Mouse (Mus musculus) hindbrain, embryonic 12.5 days (tissue): Measurements from ENCODE around the gene Zfp963. TPM values are rescaled to one million over a fixed set of nuclear protein-coding genes. Genes with fewer than 3 reads are reported as not detected.
A peak's percentile ranks its signal among the peaks of the same experiment; 100 is the strongest.
"Not testable (repeated sequence)": the region's sequence is repeated elsewhere in the genome, so short reads cannot be mapped to it uniquely, and the experiment has no call there.

Experiments
- ATAC-seq: fragments of 200-750 bp; cut with Nextera tagmentation; 2 replicates; pipeline ENCODE4 v1.8.0; 2017; ENCODE audit warnings: moderate TSS enrichment; ENCODE audit not compliant: low FRiP score
- H3K27ac ChIP-seq: fragments of 300-500 bp; sonication (generic); 2 replicates; pipeline ENCODE4 v1.5.1; 2016; ENCODE audit warnings: mild to moderate bottlenecking
- H3K27me3 ChIP-seq: fragments of 300-500 bp; sonication (generic); 2 replicates; pipeline ENCODE4 v1.6.1; 2016; ENCODE audit warnings: mild to moderate bottlenecking
- H3K36me3 ChIP-seq: fragments of 300-500 bp; sonication (generic); 2 replicates; pipeline ENCODE4 v1.6.1; 2016; ENCODE audit warnings: mild to moderate bottlenecking
- H3K4me1 ChIP-seq: fragments of 300-500 bp; sonication (generic); 2 replicates; pipeline ENCODE4 v1.6.1; 2016
- H3K4me2 ChIP-seq: fragments of 300-500 bp; sonication (generic); replicated peaks from 2 replicates; pipeline ENCODE4 v1.6.1; 2016; ENCODE audit warnings: mild to moderate bottlenecking
- H3K4me3 ChIP-seq: fragments of 300-500 bp; sonication (generic); 2 replicates; pipeline ENCODE4 v1.5.1; 2016; ENCODE audit warnings: mild to moderate bottlenecking
- H3K9ac ChIP-seq: fragments of 300-500 bp; sonication (generic); 2 replicates; pipeline ENCODE4 v1.6.1; 2016; ENCODE audit warnings: mild to moderate bottlenecking, moderate library complexity
- H3K9me3 ChIP-seq: fragments of 300-500 bp; sonication (generic); replicated peaks from 2 replicates; pipeline ENCODE4 v1.6.1; 2016; ENCODE audit warnings: mild to moderate bottlenecking
- WGBS: fragments of 180-500 bp; shearing (Covaris S2); methylation state at CpG from one replicate; pipeline ENCODE4 v1.1.7; 2016; 5-methylcytosine and 5-hydroxymethylcytosine counted together
- polyA plus RNA-seq: library from polyadenylated mRNA; unstranded; fragments of >200 nt; fragmentation: Nextera tagmentation; extraction: Ambion mirVana; gene quantifications from 2 replicates; pipeline ENCODE4 v1.2.1, GENCODE M21; 2016

Zfp963 gene
- polyA plus RNA-seq, 1 experiment from 2014 or later, result 7.3 TPM

DNA sequence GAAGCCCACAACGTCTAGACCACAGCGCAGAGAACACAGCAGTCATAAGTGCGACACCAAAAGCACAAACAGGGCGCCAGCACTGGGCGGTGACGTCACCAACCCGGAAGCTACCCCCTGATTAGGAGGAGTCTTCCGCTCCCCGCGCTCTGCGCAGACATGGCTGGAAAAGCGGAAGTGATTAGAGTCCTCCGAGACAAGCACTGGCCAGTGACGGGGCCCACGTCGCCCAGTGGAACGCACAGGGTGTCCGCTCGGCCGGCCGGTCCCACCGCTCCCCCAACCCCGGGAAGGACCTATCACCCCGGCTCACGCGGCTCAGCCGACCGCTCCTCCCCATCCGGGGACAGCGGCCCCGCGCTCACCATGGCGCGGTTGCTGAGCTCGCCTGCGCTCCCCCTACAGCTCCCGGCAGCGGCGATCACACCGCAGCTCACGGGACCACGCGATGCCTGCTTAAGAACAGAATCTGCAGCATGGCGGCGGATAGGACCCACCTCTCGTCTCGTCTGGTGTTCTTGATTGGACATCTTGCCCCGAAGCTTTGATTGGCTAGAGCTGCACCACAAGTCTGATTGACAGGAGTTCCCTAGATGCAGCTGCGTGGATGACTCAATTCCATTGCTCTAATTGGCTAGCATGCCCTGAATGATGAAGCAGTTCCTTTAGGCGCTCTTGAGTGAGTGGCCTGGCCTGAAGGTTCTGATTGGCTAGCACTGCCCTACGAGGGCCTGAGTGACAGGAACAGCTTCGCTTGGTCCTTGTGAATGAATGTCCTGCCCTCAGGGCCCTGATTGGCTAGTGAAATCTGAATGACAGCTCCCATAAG, 33.2 kb downstream of the Zfp963 start:
- Histone ChIP-seq H3K4me2 (peak overlapping the region; percentile 52), H3K27ac (peak overlapping the region; percentile 100), H3K27me3 (no peaks in the 10 kb centered on the region), H3K4me3 (peak overlapping the region; percentile 93), H3K36me3 (0 out of 2 replicates have a peak, but pooled peaks cover 5% of the 10 kb centered on the region), H3K4me1 (peaks cover 14% of the 10 kb centered on the region), H3K9ac (peak overlapping the region; percentile 96), H3K9me3 (no peaks in the 10 kb centered on the region)
- WGBS, result under 1% methylated on average over 48 of the region's 52 CpGs
- peak; percentile 100 for ATAC-seq

DNA sequence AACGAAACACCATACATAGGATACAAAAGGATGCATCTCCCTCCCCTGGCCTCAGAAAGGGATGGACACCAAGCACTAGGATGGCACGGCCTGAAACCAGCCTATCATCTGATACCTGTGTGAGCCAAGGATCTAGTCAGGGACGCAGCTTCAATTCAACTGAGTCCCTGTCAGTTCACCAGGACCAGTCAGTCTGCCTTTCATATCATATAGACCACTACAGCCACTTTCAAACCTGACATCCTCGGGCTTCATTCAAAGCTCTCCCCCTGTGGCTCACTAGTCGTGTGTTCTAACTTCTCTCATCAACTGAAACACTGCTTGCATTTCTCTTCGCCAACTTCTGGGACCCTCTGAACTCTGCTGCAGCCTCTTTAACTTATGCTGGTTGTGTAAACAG, 34.4 kb downstream of the Zfp963 start:
- Histone ChIP-seq H3K9ac (peak overlapping the region; percentile 49), H3K4me2 (peak overlapping the region; percentile 52), H3K4me3 (peak overlapping the region; percentile 93; the same call in 1 of the 2 replicates), H3K9me3 (no peaks in the 10 kb centered on the region), H3K27me3 (no peaks in the 10 kb centered on the region), H3K36me3 (peaks cover 7% of the 10 kb centered on the region; the same call in 1 of the 2 replicates), H3K4me1 (peaks cover 14% of the 10 kb centered on the region), H3K27ac (no peak overlapping the region)
- 86% methylated on average over 6 of the region's 6 CpGs for WGBS
- no peak for ATAC-seq

DNA sequence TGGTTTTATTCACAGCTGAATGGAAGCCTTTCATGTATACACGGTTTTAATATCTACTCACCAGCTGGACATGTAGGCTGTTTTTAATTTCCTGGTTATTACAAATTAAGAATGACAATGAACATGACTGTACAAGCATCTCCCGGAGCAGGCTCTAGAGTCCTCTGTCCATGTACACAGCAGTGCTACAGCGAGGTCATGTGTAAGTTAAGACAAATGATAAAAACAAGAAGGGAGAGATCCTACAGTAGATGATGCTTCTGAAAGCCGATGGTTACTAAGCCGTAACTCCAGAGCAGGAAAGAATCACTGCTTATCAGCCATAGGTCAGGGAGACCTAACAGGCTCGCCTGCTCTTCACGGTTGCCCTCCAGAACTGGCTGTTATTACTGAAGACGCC, 36.3 kb downstream of the Zfp963 start:
- peaks cover 14% of the 10 kb centered on the region for H3K4me1 ChIP-seq
- no peak overlapping the region for H3K9ac ChIP-seq
- H3K4me2 ChIP-seq, result no peak overlapping the region
- no peaks in the 10 kb centered on the region for H3K9me3 ChIP-seq
- no peaks in the 10 kb centered on the region for H3K27me3 ChIP-seq
- H3K4me3 ChIP-seq, result no peak overlapping the region
- 90% methylated on average over 8 of the region's 8 CpGs for WGBS
- H3K36me3 ChIP-seq, result peaks cover 24% of the 10 kb centered on the region
- H3K27ac ChIP-seq, result no peak overlapping the region
- ATAC-seq, result no peak

GRCm38 (mm10) chr8:69710624-69711023, 39.1 kb downstream of the Zfp963 start, which contains the start of gene Zfp869:
Gene Zfp869, minus strand, starts transcription at chr8:69710724.
- not testable (repeated sequence) for H3K27ac ChIP-seq, H3K9me3 ChIP-seq, H3K9ac ChIP-seq, H3K4me2 ChIP-seq, H3K27me3 ChIP-seq, ATAC-seq, H3K4me1 ChIP-seq, H3K4me3 ChIP-seq
- H3K36me3 ChIP-seq, result peaks cover 53% of the 10 kb centered on the region
- whole genome bisulfite sequencing, result 96% methylated on average over 10 of the region's 10 CpGs

DNA sequence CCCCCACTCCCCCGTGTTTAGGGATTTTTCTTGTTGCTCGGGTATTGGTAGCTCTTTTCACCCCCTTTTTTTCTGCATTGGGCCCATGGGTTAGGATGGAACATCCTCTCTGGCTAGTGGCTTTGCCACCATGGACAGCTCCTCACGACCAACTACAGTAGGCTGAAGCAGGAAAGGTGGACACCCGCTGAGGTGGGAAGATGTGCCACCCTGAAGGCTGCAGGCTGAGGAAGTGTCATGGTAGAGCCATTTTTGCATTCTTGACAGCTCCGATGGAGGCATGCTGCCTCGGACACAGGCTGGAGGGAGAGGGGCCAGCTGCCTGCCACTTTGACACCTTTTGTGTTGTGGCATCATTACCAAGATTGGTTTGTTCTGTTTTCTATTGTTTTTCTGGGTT, 48.0 kb downstream of the Zfp963 start:
- WGBS, result 71% methylated on average over 6 of the region's 6 CpGs
- H3K9me3 ChIP-seq, result no peaks in the 10 kb centered on the region
- peaks cover 36% of the 10 kb centered on the region for H3K36me3 ChIP-seq
- no peaks in the 10 kb centered on the region for H3K27me3 ChIP-seq
- H3K4me1 ChIP-seq, result no peaks in the 10 kb centered on the region
- H3K27ac ChIP-seq, result no peak overlapping the region
- H3K9ac ChIP-seq, result no peak overlapping the region
- ATAC-seq, result no peak
- H3K4me3 ChIP-seq, result no peak overlapping the region
- H3K4me2 ChIP-seq, result no peak overlapping the region

Other genes with a start within 250 kb of the Zfp963 start
- 0.10 TPM in 1 of 2 replicates, not detected in the other for gene Gm7697, start 227.0 kb downstream of the Zfp963 start, polyA plus RNA-seq
- 37.9 and 40.2 TPM in 2 replicates for gene Zfp868, start 124.4 kb downstream of the Zfp963 start, polyA plus RNA-seq
- 3.5 and 3.8 TPM in 2 replicates for gene Zfp964, start 95.5 kb downstream of the Zfp963 start, polyA plus RNA-seq
- gene Zfp869, start 39.2 kb downstream of the Zfp963 start, polyA plus RNA-seq, result 28.5 and 31.6 TPM in 2 replicates
- gene Gm20422, start 24.9 kb upstream of the Zfp963 start, polyA plus RNA-seq, result 1.2 TPM in 1 of 2 replicates, not detected in the other
- gene Atp13a1, start 41.2 kb upstream of the Zfp963 start, polyA plus RNA-seq, result 55.7 and 55.9 TPM in 2 replicates
- 42.7 and 42.8 TPM in 2 replicates for gene Zfp866, start 41.2 kb upstream of the Zfp963 start, polyA plus RNA-seq
- 17.9 and 23.3 TPM in 2 replicates for gene Gmip, start 58.7 kb upstream of the Zfp963 start, polyA plus RNA-seq
- gene Lpar2, start 72.5 kb upstream of the Zfp963 start, polyA plus RNA-seq, result 0.57 and 0.70 TPM in 2 replicates
- 36.4 and 39.0 TPM in 2 replicates for gene Pbx4, start 82.5 kb upstream of the Zfp963 start, polyA plus RNA-seq
- 1.2 and 1.5 TPM in 2 replicates for gene Cilp2, start 137.7 kb upstream of the Zfp963 start, polyA plus RNA-seq
- gene Tssk6, start 152.2 kb upstream of the Zfp963 start, polyA plus RNA-seq, result 4.1 and 4.7 TPM in 2 replicates
- gene Ndufa13, start 152.6 kb upstream of the Zfp963 start, polyA plus RNA-seq, result 160 and 167 TPM in 2 replicates
- gene Yjefn3, start 152.7 kb upstream of the Zfp963 start, polyA plus RNA-seq, result 10.1 and 12.4 TPM in 2 replicates
- 53.1 and 54.8 TPM in 2 replicates for gene Gatad2a, start 246.4 kb upstream of the Zfp963 start, polyA plus RNA-seq